Mouse (Mus musculus): ENCODE results near the gene 6430548M08Rik.

DNA sequence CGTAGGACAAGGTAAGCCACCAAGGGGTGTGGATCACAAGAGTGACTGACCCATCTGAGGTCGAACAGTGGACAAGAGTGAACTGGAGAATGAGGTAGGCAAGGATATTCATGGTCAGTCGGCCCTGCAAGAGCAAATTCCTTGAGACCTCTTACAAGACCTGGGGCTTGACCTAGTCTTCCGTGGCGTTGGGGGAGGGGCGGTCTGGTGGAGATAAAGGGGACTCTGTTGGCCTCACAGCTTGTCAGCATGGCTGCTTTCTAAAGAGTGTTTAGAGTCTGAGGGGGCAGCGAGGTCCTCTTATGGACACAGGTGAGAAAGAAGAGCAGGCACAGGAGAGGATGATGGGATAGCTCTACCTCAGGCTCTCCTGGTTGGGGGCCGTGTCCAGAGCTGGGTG, 55.2 kb downstream of the 6430548M08Rik start:
- TF ChIP-seq CTCF (IDR thresholded peaks at IDR 0.05; ENCODE audit: borderline replicate concordance, control insufficient read depth, extremely low read depth, insufficient read depth, low read length, poor library complexity) (no peak), POLR2A (IDR thresholded peaks at IDR 0.05; ENCODE audit: control insufficient read depth, extremely low read depth, insufficient read depth, low read length, poor library complexity) (no peak)

All from thymus, adult 2 months (tissue).